Mouse (Mus musculus): ENCODE data around the gene Dlst. TPM values are rescaled to one million over a fixed set of nuclear protein-coding genes. Genes with fewer than 3 reads are reported as not detected.

The Dlst gene
- polyA plus RNA-seq (2016; fragmentation: Nextera tagmentation; extraction: Ambion mirVana), result 102 and 109 TPM in 2 replicates

DNA sequence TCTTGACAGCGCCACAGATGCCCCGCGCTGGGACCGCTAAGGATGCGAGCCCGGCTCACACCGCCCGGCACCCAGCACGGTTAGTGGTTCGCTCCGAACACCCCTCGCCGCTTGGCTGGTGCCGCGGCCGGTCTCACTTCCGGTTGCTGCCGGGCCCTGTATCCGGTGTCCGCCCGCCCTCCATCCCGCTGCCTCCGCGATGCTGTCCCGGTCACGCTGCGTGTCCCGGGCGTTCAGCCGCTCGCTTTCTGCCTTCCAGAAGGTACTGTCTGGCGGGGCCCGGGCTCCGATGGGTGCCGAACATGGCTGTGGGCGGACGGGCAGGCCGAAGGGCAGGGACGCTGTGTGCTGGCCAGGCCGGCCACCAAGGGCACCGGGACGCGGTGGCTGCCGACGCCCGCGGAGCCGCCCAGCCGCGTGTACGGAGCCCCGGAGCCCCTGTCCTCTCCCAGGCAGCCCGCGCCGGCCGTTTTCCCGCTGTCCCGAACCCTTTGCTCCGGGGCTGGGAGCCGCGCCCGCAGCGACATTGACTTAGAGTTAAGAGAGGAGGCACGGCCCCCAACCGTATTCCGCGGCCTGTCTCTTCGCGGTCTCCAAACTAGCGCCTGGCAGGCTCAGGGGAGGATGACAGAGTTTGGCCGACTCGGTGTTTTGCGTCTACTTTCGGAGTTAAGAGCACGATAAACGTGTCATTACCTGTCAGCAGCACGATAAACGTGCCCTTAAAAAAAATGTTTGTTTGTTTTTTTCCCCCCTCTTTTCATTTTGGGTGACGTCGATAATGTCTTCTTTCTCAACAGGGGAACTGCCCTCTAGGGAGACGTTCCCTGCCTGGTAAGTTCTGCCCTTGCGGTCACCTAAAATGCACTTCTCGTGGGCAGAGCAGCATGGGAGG, at the start of gene Dlst, which contains the start of gene Prox2:
Gene Dlst (plus strand): TSS at position 136 of the 895 bp plus-strand sequence.
Gene Prox2 (minus strand): TSS at position 62 of the 895 bp plus-strand sequence.
- peak within 1 kb of the TSS; percentile 78 for H3K27ac ChIP-seq
- peak within 1 kb of the TSS; percentile 75 for H3K4me2 ChIP-seq (replicated peaks)
- under 1% methylated on average over 83 of the region's 83 CpGs for WGBS
- peaks cover 3% of the 10 kb centered on the region; the same call in 1 of the 2 replicates for H3K36me3 ChIP-seq
- peaks cover 33% of the 10 kb centered on the region for H3K4me1 ChIP-seq
- H3K9ac ChIP-seq, result peak within 1 kb of the TSS; percentile 92
- no peaks in the 10 kb centered on the region for H3K9me3 ChIP-seq (replicated peaks)
- peak; percentile 97 for ATAC-seq (ENCODE audit: low FRiP score)
- H3K27me3 ChIP-seq, result no peaks in the 10 kb centered on the region
- H3K4me3 ChIP-seq, result peak within 1 kb of the TSS; percentile 81

DNA sequence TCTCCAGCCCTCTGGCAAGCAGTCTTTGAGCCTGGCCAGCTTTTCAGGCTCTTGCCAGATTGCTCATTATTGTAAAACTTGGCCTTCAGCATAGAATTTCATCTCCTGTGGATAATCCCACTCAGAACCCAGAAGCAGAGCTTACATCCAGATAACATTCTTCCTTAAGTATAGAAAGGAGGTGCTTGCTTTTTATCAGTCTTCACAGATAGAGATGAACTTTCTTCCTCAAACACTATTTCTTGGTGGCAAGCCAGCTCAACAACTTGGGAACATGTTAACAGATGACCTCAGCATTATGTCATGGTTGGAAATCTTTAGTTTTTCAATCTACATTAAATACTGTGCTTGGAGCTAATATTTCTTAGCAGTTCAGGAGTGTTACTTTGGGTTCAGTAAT, 39.6 kb upstream of the Dlst start:
- ATAC-seq (ENCODE audit: low FRiP score), result no peak
- Histone ChIP-seq H3K9me3 (replicated peaks) (no peaks in the 10 kb centered on the region), H3K27ac (no peak overlapping the region), H3K27me3 (no peaks in the 10 kb centered on the region), H3K4me2 (replicated peaks) (no peak overlapping the region), H3K4me3 (no peak overlapping the region), H3K36me3 (peaks cover 48% of the 10 kb centered on the region), H3K4me1 (no peaks in the 10 kb centered on the region), H3K9ac (no peak overlapping the region)

DNA sequence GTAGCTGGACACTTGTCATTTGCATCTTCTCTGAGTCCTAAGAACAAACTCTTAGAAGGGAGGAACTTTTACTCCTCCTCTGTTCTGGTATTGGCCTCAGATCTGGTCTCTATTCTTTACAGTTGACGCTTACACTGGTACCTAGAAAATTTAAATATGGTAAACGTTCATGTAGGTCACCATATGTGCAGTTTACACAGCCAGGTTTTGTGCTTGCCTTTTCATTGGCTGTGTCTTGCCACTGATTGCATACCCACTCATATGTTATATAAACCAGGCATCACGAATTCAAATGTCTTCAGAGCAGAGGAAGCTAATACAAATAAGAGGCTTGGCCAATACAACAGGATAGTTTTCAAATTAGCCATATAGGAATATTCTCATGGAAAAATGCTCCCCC, 33.5 kb upstream of the Dlst start:
- WGBS, result 90% methylated on average over 3 of the region's 3 CpGs
- H3K9ac ChIP-seq, result no peak overlapping the region
- H3K36me3 ChIP-seq, result peaks cover 15% of the 10 kb centered on the region
- no peaks in the 10 kb centered on the region for H3K9me3 ChIP-seq (replicated peaks)
- no peak overlapping the region for H3K4me3 ChIP-seq
- H3K4me2 ChIP-seq (replicated peaks), result no peak overlapping the region
- no peak overlapping the region for H3K27ac ChIP-seq
- H3K4me1 ChIP-seq, result no peaks in the 10 kb centered on the region
- no peak for ATAC-seq (ENCODE audit: low FRiP score)
- no peaks in the 10 kb centered on the region for H3K27me3 ChIP-seq

DNA sequence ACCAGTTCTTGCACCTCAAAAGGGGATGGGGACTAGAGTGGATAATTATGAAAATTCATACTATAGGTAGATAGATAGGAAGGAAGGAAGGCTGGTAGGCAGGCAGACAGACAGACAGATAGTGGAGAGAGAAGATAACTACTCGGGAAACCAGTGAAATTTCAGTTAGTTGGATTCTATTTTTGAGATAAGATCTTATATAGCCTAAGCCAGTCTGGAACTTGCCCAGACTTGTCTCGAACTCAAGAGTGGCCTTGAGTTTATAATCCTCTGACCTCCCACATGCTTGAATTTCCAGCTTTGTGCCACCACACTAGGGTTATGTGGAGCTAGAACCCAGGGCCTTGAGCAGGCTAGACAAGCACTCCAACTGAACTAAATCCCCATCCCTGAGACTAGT, 26.4 kb upstream of the Dlst start:
- no peaks in the 10 kb centered on the region for H3K4me1 ChIP-seq
- H3K9me3 ChIP-seq (replicated peaks), result no peaks in the 10 kb centered on the region
- H3K4me2 ChIP-seq (replicated peaks), result no peak overlapping the region
- no peak overlapping the region for H3K4me3 ChIP-seq
- 87% methylated on average over 2 of the region's 2 CpGs for WGBS
- H3K27me3 ChIP-seq, result no peaks in the 10 kb centered on the region
- peaks cover 25% of the 10 kb centered on the region for H3K36me3 ChIP-seq
- no peak overlapping the region for H3K27ac ChIP-seq
- H3K9ac ChIP-seq, result no peak overlapping the region
- no peak for ATAC-seq (ENCODE audit: low FRiP score)

DNA sequence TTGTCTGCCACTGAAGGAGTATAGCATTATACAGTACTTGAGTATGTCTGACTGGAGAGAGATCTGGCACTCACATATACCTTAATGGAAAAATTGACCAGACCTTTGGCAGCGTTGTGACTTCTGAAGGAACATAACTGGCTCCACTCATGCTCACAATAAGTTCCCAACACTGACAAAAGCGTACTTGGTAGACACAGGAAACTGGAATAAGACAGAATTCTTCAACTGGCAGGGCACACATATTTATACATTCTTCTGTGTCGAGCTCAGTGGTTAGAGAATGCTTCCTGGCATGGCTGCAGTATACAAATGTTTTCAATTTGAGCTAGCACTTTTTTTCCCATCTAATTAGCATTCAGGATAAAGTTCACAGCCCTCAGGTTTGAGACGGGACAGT, 25.7 kb upstream of the Dlst start:
- 88% methylated on average over 4 of the region's 4 CpGs for WGBS
- Histone ChIP-seq H3K9ac (no peak overlapping the region), H3K4me1 (no peaks in the 10 kb centered on the region), H3K4me2 (replicated peaks) (no peak overlapping the region), H3K9me3 (replicated peaks) (no peaks in the 10 kb centered on the region), H3K36me3 (peaks cover 30% of the 10 kb centered on the region), H3K27ac (no peak overlapping the region), H3K4me3 (no peak overlapping the region), H3K27me3 (no peaks in the 10 kb centered on the region)
- ATAC-seq (ENCODE audit: low FRiP score), result no peak

DNA sequence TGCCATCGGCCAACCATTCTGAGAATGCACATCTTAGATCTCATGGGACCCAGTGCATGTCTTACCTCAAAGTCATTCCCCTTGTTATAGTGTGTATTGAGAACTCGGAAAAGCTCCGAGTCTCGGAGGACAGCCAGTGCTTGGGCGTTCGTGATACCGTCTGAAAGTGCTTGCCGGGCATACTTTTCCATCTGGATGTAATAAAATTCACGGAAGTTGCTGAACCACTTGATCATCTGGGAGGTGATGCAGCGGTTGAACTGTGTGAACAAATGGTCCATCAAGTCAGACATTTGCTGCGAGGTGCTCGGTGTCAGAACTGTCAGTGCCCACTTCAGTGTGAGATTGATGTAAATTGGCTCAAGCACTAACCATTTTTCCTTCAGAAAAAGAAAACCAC, 22.8 kb upstream of the Dlst start:
- ATAC-seq (ENCODE audit: low FRiP score), result no peak
- Histone ChIP-seq H3K4me2 (replicated peaks) (no peak overlapping the region), H3K9me3 (replicated peaks) (no peaks in the 10 kb centered on the region), H3K9ac (no peak overlapping the region), H3K4me3 (no peak overlapping the region), H3K4me1 (no peaks in the 10 kb centered on the region), H3K27me3 (no peaks in the 10 kb centered on the region), H3K36me3 (peaks cover 30% of the 10 kb centered on the region), H3K27ac (no peak overlapping the region)
- 86% methylated on average over 12 of the region's 12 CpGs for WGBS

DNA sequence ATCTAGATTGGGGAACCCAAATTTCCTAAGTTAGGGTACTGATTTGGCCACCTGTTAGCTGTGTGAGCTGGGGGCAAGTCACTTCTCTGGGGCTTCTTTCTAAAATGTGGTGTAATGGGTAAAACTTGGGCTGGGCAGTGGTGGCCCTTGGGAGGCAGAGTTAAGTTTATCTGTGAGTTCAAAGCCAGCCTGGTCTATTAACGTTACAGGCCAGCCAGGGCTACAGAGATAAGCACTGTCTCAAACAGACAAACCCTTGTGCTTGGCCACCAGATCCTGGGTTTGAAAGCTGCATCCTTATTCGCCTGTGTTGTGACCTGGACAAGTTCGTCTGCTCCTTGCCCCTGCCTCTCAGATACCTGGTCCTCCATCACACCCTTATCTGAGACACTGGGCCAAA, 19.4 kb upstream of the Dlst start:
- Histone ChIP-seq H3K4me3 (no peak overlapping the region), H3K4me1 (peaks cover 15% of the 10 kb centered on the region), H3K27ac (no peak overlapping the region), H3K36me3 (peaks cover 30% of the 10 kb centered on the region), H3K9ac (no peak overlapping the region), H3K9me3 (replicated peaks) (no peaks in the 10 kb centered on the region), H3K4me2 (replicated peaks) (no peak overlapping the region), H3K27me3 (no peaks in the 10 kb centered on the region)
- no peak for ATAC-seq (ENCODE audit: low FRiP score)
- WGBS, result 86% methylated on average over 3 of the region's 3 CpGs

DNA sequence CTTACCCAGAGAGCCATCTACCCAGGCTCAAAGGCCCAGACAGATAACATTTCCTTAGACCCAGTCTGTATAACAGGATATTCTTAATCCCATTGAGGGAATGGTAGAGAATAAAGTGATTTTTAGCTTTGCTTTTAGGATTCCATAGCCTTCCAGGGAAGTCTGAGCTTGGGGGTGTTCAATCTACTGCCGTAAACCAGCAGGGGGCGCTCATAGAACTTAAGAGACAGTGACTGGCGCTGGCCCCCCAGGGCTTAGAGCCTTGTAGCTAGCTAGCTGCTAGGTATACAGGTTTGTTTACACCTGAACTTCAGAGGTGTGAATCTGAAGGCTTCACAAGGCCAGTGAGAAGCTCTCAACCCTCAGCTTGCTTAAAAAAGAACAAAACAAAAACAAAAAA, 18.4 kb upstream of the Dlst start:
- Histone ChIP-seq H3K9ac (no peak overlapping the region), H3K36me3 (peaks cover 26% of the 10 kb centered on the region), H3K4me1 (peaks cover 15% of the 10 kb centered on the region), H3K27me3 (no peaks in the 10 kb centered on the region), H3K9me3 (replicated peaks) (no peaks in the 10 kb centered on the region), H3K4me2 (replicated peaks) (no peak overlapping the region), H3K27ac (no peak overlapping the region), H3K4me3 (no peak overlapping the region)
- WGBS, result 9% methylated on average over 3 of the region's 3 CpGs
- ATAC-seq (ENCODE audit: low FRiP score), result no peak

DNA sequence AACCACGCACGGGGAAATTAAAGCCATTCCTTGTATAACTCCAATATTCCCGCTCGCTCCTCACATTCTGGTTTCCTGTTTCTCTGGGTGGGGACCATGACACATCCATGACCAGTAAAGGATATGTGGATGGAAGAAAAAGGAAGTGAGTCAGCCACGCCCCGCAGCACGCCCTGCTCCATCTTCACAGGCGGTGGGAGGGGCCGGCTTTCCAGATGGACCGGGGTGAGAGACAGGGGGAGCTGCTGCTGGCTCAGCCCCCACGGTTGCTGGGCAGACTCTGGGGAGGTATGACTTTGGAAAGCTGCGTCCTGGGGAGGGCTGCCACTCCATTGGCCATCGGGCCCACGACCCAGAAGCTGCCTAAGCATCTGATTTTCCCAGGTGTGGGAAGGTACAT, 16.6 kb upstream of the Dlst start:
- no peak for ATAC-seq (ENCODE audit: low FRiP score)
- Histone ChIP-seq H3K9ac (no peak overlapping the region), H3K4me2 (replicated peaks) (no peak overlapping the region), H3K4me3 (no peak overlapping the region), H3K9me3 (replicated peaks) (no peaks in the 10 kb centered on the region), H3K36me3 (peaks cover 8% of the 10 kb centered on the region), H3K27ac (no peak overlapping the region), H3K27me3 (no peaks in the 10 kb centered on the region), H3K4me1 (peaks cover 17% of the 10 kb centered on the region)
- 32% methylated on average over 14 of the region's 14 CpGs for WGBS

DNA sequence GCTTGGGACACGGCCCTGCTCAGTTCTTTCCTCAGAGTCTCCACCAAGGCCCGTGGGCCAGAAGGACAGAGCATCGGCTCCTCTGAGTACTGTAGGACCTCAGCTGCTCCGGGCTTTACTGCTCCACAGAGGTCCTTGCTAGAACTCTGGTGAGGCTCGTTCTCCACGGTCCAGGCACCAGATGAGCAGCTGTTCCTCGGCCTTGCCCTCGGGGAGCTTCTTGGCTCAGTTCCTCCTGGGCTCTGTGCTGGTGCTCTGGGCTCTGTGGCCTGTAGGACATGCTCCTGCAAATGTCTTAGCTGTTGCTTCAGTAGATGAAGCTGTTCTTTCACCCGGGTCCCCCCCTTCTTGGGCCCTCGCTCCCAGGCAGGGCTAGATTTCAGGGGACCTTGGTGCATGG, 15.9 kb upstream of the Dlst start:
- H3K27me3 ChIP-seq, result no peaks in the 10 kb centered on the region
- H3K9ac ChIP-seq, result no peak overlapping the region
- peaks cover under 1% of the 10 kb centered on the region; the same call in 1 of the 2 replicates for H3K36me3 ChIP-seq
- no peak overlapping the region for H3K4me2 ChIP-seq (replicated peaks)
- 77% methylated on average over 10 of the region's 10 CpGs for WGBS
- H3K4me3 ChIP-seq, result no peak overlapping the region
- no peak overlapping the region for H3K27ac ChIP-seq
- ATAC-seq (ENCODE audit: low FRiP score), result 0 out of 2 replicates have a peak, but pooled peaks have one; percentile 22
- H3K4me1 ChIP-seq, result peaks cover 17% of the 10 kb centered on the region
- H3K9me3 ChIP-seq (replicated peaks), result no peaks in the 10 kb centered on the region

DNA sequence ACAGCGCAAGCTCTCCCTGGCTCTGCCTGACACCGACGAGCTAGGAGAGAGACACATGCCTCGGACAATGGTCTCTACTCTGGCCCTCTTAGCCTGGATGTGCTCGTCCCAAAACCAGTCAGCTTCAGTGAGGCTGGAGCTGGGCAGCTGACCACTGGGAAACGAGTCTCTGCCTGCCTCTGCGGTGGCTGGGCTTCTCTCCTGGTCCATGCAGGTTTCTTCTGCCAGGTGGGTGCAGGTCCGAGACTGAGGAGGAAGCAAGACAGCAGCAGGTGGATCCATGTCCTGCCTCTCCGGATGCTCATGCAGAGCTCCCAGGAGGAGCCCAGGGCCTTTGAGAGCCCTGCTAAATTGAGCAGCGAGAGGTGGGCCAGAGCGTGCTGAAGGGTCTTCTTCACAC, 15.5 kb upstream of the Dlst start:
- whole genome bisulfite sequencing, result 89% methylated on average over 11 of the region's 11 CpGs
- Histone ChIP-seq H3K27me3 (no peaks in the 10 kb centered on the region), H3K36me3 (no peaks in the 10 kb centered on the region), H3K4me2 (replicated peaks) (no peak overlapping the region), H3K9ac (no peak overlapping the region), H3K4me3 (no peak overlapping the region), H3K27ac (no peak overlapping the region), H3K9me3 (replicated peaks) (no peaks in the 10 kb centered on the region), H3K4me1 (peaks cover 17% of the 10 kb centered on the region)
- no peak for ATAC-seq (ENCODE audit: low FRiP score)

DNA sequence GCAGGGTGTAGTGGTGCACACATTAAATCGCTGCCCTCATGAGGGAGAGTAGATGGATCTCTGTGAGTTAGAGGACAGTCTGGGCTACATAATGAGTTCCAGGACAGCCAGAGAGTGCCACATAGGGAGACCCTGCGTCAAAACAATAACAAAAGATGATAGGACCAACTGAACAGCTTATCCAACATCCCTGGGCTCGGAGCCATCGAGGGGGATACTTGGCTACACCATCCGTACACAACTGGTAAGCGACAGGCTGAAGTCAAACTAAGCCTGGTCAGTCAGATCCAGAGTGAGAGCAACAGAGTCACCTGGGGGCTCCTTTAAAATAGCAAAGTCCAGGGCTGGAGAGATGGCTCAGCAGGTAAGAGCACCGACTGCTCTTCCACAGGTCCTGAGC, 14.8 kb upstream of the Dlst start:
- no peak for ATAC-seq (ENCODE audit: low FRiP score)
- H3K27me3 ChIP-seq, result no peaks in the 10 kb centered on the region
- no peak overlapping the region for H3K27ac ChIP-seq
- no peak overlapping the region for H3K9ac ChIP-seq
- H3K4me1 ChIP-seq, result peaks cover 17% of the 10 kb centered on the region
- H3K4me2 ChIP-seq (replicated peaks), result no peak overlapping the region
- no peaks in the 10 kb centered on the region for H3K36me3 ChIP-seq
- WGBS, result 87% methylated on average over 7 of the region's 7 CpGs
- no peaks in the 10 kb centered on the region for H3K9me3 ChIP-seq (replicated peaks)
- H3K4me3 ChIP-seq, result no peak overlapping the region

DNA sequence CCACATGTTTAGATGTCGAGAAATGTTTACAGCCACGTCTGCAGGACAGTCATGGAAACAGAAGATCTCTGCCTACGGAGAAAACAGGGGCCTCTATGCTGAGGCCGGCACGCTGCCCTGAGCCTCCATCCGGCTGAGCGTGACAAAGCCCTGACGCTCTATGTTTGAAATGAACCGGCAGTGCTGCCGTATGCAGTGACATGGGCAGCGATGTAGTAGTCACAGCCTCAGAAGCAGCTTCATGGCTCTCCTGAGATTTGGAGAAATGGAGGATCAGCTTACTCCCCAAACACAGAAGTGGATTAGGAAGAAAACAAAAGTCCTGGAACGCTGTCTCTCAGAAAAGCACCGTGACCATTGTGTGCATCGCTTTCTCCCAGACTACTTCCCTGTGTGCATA, 9.6 kb upstream of the Dlst start:
- WGBS, result 50% methylated on average over 14 of the region's 14 CpGs
- Histone ChIP-seq H3K27ac (no peak overlapping the region), H3K4me3 (no peak overlapping the region), H3K9ac (no peak overlapping the region), H3K4me2 (replicated peaks) (no peak overlapping the region), H3K27me3 (no peaks in the 10 kb centered on the region), H3K9me3 (replicated peaks) (no peaks in the 10 kb centered on the region), H3K36me3 (no peaks in the 10 kb centered on the region), H3K4me1 (peaks cover 2% of the 10 kb centered on the region; the same call in 1 of the 2 replicates)
- ATAC-seq (ENCODE audit: low FRiP score), result no peak

All from hindbrain, embryonic 12.5 days (tissue).